Mouse (Mus musculus) kidney, adult 8-10 months (tissue): ENCODE measurements around the gene Mrps21.
A peak's percentile ranks its signal among the peaks of the same experiment; 100 is the strongest.
"Not testable (repeated sequence)": the region's sequence is repeated elsewhere in the genome, so short reads cannot be mapped to it uniquely, and the experiment has no call there.

Experiments
- DNase-seq, 2 experiments: peaks; one replicate each; pipeline ENCODE4 v3.0.0; 2022

Gene Mrps21

DNA sequence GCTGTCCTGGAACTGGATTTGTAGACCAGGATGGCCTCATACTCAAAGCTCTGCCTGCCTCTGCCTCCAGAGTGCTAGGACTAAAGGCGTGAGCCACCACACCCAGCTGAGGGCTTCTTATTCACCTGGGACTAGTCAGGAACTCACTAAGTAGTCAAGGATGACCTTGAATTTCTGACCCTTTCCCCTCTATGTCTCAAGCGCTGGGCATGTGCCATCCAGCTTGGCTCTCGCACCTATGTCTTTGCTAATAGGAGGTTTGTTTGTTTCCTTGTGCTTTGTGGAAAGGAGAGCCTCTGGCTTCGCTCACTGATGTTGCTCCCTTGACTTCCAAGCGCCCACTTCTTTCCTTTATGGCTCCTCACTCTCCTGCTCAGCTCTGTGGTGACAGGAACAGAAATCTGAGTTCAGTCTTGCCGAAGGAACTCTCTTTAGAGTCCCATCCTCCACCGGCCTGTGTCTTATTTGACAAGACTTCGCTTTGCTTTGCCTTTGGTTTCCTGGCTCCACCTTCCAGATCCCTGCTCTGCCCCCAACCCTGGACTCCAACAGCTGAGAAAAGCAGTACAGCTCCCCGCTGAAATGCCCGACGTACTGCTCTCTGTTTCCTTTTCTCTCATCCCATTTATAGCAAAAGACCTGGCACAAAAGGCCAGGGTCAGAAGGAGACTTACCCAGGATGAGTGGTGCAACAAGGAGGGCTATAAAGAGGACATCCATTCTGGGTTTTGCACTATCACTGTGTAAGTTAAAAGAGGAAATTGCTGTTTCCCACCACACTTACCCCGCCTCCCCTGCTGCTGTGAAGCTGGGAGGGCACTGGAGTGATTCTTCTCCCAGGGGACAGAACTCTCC lies 20.1 kb upstream of the Mrps21 start, which contains the start of gene BC028528:
Gene BC028528 (minus strand): TSS at position 795 of the 855 bp plus-strand sequence.
- DNase-seq = peak; percentile 14 to 32

DNA sequence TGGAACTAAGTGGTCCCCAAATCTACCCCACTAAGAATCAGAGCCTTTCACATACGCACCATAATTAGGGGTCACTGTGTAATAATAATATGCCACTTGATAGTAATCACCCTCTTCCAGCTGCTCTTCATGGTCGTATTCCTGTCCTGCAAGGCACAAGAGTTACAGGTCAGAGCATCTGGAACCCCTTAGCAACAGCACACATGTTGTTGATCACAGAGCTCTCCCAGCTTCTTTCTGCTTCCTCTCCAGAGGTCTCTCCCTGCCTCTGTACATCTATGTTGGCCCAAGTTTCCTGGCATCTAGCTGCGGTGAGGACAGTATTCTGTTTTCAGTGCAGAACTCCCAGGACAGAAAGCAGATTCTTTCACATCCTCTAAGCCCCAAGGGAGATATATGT lies 18.3 kb upstream of the Mrps21 start:
- DNase-seq = no peak

DNA sequence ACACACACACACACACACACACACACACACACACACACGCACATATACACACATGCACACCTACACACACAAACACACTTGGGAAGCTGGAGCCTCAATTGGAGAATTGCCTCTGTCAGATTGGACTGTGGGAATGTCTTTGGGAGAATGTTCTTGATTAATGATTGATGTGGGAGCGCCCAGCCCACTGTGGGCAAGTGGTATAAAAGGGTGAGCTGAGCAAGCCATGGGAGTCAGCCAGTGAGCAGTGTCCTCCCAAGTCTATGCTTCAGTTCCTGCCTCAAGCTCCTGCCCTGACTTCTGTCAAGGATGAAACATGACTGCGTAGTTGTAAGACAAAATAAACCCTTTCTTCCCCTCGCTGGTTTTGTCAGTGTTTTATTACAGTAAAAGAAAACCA lies 16.3 kb upstream of the Mrps21 start:
- peak; percentile 75 to 77 for DNase-seq

GRCm38 (mm10) chr3:95884400-95884799 lies 13.1 kb upstream of the Mrps21 start:
- DNase-seq = peak; percentile 65 to 73

- DNase-seq = peak; percentile 82 to 86
Observed at GRCm38 (mm10) chr3:95882816-95883425, 11.6 kb upstream of the Mrps21 start.

- DNase-seq = peak; percentile 96 to 99
Observed at GRCm38 (mm10) chr3:95881979-95882815, 10.9 kb upstream of the Mrps21 start, which contains the start of gene Ciart. TSS of gene Ciart (minus strand) at chr3:95882251.

DNA sequence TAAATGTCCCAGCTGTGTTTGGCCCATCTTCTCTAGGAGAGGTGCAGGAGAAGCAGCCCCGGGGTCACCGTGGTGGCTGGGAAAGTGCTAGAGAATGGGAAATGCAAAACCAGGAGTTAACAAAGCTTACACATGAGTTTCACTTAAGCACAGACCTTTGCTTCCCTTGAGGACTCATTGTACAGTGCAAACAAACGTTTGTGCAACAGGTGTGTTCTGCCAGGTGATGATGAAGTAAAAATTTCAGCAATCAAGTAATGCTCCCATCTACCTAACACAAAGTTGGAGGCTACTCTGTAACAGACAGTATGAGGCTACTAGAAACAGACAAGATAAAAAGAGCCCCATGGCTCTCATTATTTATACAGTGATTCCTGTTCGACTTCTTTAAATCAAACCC lies 7.7 kb upstream of the Mrps21 start:
- DNase-seq = no peak

DNA sequence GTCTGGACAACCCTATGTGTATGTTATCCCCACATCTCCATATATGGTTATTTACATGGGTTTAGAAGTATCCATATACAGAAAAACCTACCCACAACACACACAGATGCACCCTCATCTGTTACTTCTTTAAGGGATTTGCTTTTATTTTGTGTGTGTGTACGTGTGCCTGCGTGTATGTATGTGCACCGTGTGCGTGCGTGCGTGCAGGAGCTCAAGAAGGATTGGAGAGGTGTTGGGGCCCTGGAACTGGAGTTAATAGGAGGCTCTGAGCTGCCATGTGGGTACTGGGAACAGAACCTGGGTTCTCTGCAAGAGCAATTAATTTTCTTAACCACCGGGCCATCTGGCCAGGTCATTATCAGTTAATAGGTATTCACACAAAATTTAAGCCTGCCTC lies 729 bp upstream of the Mrps21 start:
- no peak for DNase-seq

- peak in 1 of 2 experiments; percentile 59 for DNase-seq
Observed at GRCm38 (mm10) chr3:95870976-95871375, 343 bp downstream of the Mrps21 start.

DNA sequence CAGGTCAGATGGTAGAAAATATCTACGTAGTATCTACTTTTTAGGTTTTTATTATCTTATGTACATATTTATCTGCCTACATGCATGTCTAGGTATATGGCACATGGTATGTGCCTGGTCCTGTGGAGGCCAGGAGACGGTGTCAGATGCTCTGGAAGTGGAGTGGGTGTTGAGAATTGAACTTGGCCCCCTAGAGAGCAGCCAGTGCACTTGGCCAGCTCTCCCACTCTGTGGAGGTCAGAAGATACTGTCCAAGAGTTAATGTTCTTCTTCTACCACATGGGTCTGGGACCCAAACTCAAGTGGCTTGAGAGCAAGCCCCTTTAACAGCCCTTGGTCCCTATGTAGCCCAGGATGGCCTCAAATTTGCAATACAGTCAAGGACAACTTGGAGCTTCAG lies 3.9 kb downstream of the Mrps21 start:
- DNase-seq = no peak

GRCm38 (mm10) chr3:95866071-95866470 lies 5.2 kb downstream of the Mrps21 start:
- peak; percentile 70 to 73 for DNase-seq

GRCm38 (mm10) chr3:95865571-95865970 lies 5.7 kb downstream of the Mrps21 start:
- no peak for DNase-seq

GRCm38 (mm10) chr3:95865050-95865449 lies 6.3 kb downstream of the Mrps21 start:
- peak; percentile 83 to 93 for DNase-seq

DNA sequence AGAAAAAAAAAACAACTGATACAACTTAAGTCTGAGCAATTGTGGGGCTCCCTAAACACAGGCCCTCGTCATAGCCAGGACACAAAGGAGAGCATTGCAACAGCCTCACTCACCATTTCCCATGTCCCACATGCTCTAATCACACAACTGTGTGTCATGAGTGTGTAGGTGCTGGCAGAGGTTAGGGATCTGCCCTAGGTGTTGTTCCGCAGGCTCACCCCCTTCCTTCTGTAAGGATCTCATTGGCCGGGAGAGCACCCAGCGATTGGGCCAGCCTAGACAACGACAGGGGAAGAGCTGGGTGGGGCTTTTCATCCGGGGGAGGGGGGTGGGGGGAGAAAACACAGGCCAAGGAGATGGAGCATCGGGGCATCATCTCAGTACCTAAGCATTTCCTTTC lies 7.7 kb downstream of the Mrps21 start:
- DNase-seq = no peak

DNA sequence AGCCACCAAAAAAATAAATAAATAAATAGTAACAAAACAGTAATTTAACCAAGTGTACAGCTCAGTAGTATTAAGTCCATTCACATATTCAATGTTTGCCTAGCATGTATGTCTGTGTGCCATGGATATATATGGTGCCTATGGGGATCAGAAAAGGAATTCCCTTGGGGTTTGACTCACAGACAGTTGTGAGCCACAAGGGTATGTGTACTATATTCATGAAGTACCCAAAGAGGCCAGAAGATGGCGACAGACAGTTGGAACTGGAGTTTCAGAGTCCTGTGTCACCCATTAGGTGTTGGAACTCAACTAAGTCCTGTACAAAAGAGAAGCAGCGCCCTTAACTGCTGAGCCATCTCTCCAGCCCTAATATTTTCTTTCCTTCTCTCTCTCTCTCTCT lies 9.5 kb downstream of the Mrps21 start:
- peak; percentile 87 to 90 for DNase-seq

GRCm38 (mm10) chr3:95861216-95861615 lies 10.1 kb downstream of the Mrps21 start:
- no peak for DNase-seq

- no peak for DNase-seq
Observed at GRCm38 (mm10) chr3:95860323-95860722, 11.0 kb downstream of the Mrps21 start.

- not testable (repeated sequence) for DNase-seq
Observed at GRCm38 (mm10) chr3:95858278-95858677, 13.0 kb downstream of the Mrps21 start.

- DNase-seq = not testable (repeated sequence)
Observed at GRCm38 (mm10) chr3:95857050-95857449, 14.3 kb downstream of the Mrps21 start.

GRCm38 (mm10) chr3:95856115-95856514 lies 15.2 kb downstream of the Mrps21 start:
- no peak for DNase-seq

- peak; percentile 95 to 97 for DNase-seq
Observed at GRCm38 (mm10) chr3:95855502-95856089, 15.7 kb downstream of the Mrps21 start, which contains the start of gene Prpf3. TSS of gene Prpf3 (minus strand) at chr3:95855885.

GRCm38 (mm10) chr3:95851317-95851716 lies 20.0 kb downstream of the Mrps21 start:
- no peak for DNase-seq

GRCm38 (mm10) chr3:95850611-95851010 lies 20.7 kb downstream of the Mrps21 start:
- no peak for DNase-seq
